Mouse (Mus musculus) liver, adult 2 months (tissue): ENCODE measurements around the gene Lrrc1.

Experiments
- CTCF ChIP-seq: fragments of 200-500 bp; IDR thresholded peaks from 2 replicates; pipeline ENCODE4 v1.5.1; 2011; ENCODE audit warnings: low read depth, low read length, control low read depth
- POLR2A ChIP-seq: fragments of 200-500 bp; IDR thresholded peaks from 2 replicates; pipeline ENCODE4 v1.6.1; 2011; ENCODE audit warnings: low read length, control low read depth; ENCODE audit not compliant: insufficient read depth; ENCODE audit errors: extremely low read depth

- TF ChIP-seq POLR2A (no peak), CTCF (0 out of 2 replicates have a peak, but pooled peaks have one; percentile 30)
Observed at GRCm38 (mm10) chr9:77579827-77580226, 35.2 kb upstream of the Lrrc1 start.
